Mouse (Mus musculus) granulocyte monocyte progenitor cell, adult 5-6 weeks (primary cell): ENCODE data around the gene Zbtb32. TPM values are rescaled to one million over a fixed set of nuclear protein-coding genes. Genes with fewer than 3 reads are reported as not detected.

Source experiments
- ATAC-seq: replicated peaks from 2 replicates; pipeline ENCODE4 v1.8.0; 2016; ENCODE audit warnings: mild to moderate bottlenecking, moderate TSS enrichment, inconsistent platforms; ENCODE audit not compliant: poor library complexity, severe bottlenecking
- total RNA-seq, 2 experiments: library from RNA; stranded (forward) in 1 of 2; stranded (reverse) in 1 of 2; fragments of 200-712, 200-1000 nt in 1 of 2; fragments of >200 nt in 1 of 2; fragmentation: Nextera tagmentation in 1 of 2; gene quantifications; 2 replicates each; pipeline ENCODE4 v1.2.3; 2014 to 2017

The Zbtb32 gene
- total RNA-seq, 2 experiments from 2014 or later, result not detected

GRCm38 (mm10) chr7:30551445-30552101, 47.1 kb downstream of the Zbtb32 start:
- ATAC-seq, result peak; percentile 47

- ATAC-seq, result no peak
Observed at GRCm38 (mm10) chr7:30550603-30551002, 48.1 kb downstream of the Zbtb32 start.

DNA sequence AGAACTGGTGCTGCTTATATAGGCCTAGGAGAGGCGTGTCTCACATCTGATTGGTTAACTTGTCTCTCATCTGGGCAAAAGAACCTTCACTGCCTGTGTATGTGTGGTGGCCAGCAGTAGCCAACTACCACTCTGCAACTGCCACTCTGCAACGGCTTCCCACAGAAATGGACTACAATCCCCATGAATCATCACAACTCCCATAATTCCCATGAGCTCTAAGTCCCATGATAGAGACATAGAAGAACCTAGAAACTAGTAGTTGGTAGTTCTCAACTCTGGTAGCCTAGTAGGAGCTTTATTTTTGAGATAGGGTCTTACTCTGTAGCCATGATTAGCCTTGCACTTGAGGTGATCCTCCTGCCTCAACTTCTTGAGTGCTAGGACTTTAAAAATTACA, 48.8 kb downstream of the Zbtb32 start:
- no peak for ATAC-seq

DNA sequence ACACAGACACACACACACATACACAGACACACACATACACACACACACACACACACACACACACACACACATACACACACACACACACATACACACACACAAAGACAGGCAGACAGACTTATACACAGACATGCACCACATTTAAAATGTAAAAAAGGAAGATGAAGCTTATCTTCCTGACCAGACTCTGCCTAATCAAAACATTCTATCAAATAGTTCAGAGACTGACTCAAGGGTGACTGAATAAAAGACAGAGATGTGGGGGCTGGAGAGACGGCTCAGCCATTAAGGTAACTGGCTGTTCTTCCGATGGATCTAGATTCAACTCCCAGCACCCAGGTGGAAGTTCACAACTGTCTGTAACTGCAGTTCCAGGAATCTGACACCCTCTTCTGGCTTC, 54.4 kb downstream of the Zbtb32 start:
- no peak for ATAC-seq

DNA sequence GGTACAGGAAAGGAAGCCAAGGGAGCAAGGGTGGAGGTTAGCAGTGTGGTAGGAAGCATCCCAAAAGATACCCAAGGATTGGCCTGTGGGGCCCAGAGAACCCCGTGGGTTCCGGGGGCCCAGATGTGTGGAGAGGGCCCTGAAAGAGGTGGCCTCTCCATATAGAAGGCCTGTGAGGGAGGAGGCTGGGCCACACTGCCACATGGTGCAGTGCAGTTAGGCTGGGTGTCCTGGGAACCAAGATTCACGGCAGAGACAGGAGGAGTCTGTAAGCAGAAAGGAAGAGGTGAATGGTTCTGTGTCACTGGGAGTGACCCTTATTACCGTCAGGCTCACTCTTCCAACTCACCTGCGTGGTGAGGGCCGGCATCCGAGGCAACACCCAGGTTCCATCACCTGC, 58.1 kb downstream of the Zbtb32 start:
- no peak for ATAC-seq

Other genes with a start within 250 kb of the Zbtb32 start
Only the 30 nearest of the 31 such genes appear.
- gene Tyrobp, start 185.1 kb downstream of the Zbtb32 start, total RNA-seq (2014; fragmentation: Nextera tagmentation), result 665 and 703 TPM in 2 replicates
- 270 and 287 TPM in 2 replicates for gene Tyrobp, start 185.1 kb downstream of the Zbtb32 start, total RNA-seq (2017)
- 64.6 and 70.7 TPM in 2 replicates for gene Hcst, start 179.1 kb downstream of the Zbtb32 start, total RNA-seq (2014; fragmentation: Nextera tagmentation)
- gene Hcst, start 179.1 kb downstream of the Zbtb32 start, total RNA-seq (2017), result 9.0 and 31.6 TPM in 2 replicates
- gene Nfkbid, start 177.2 kb downstream of the Zbtb32 start, total RNA-seq (2014; fragmentation: Nextera tagmentation), result 16.0 and 16.3 TPM in 2 replicates
- 6.8 and 15.1 TPM in 2 replicates for gene Nfkbid, start 177.2 kb downstream of the Zbtb32 start, total RNA-seq (2017)
- not detected in 2 replicates for gene Aplp1, start 153.4 kb downstream of the Zbtb32 start, total RNA-seq (2014; fragmentation: Nextera tagmentation)
- not detected in 2 replicates for gene Aplp1, start 153.4 kb downstream of the Zbtb32 start, total RNA-seq (2017)
- gene Kirrel2, start 141.2 kb downstream of the Zbtb32 start, total RNA-seq (2014; fragmentation: Nextera tagmentation), result not detected in 2 replicates
- not detected in 2 replicates for gene Kirrel2, start 141.2 kb downstream of the Zbtb32 start, total RNA-seq (2017)
- gene Nphs1, start 140.6 kb downstream of the Zbtb32 start, total RNA-seq (2014; fragmentation: Nextera tagmentation), result not detected in 2 replicates
- gene Nphs1, start 140.6 kb downstream of the Zbtb32 start, total RNA-seq (2017), result 0.56 and 0.57 TPM in 2 replicates
- 2.2 TPM in 1 of 2 replicates, not detected in the other for gene Prodh2, start 105.3 kb downstream of the Zbtb32 start, total RNA-seq (2014; fragmentation: Nextera tagmentation)
- gene Prodh2, start 105.3 kb downstream of the Zbtb32 start, total RNA-seq (2017), result not detected in 2 replicates
- 7.0 and 8.6 TPM in 2 replicates for gene Arhgap33, start 63.8 kb downstream of the Zbtb32 start, total RNA-seq (2014; fragmentation: Nextera tagmentation)
- gene Arhgap33, start 63.8 kb downstream of the Zbtb32 start, total RNA-seq (2017), result 3.7 and 3.8 TPM in 2 replicates
- gene Hspb6, start 46.7 kb downstream of the Zbtb32 start, total RNA-seq (2014; fragmentation: Nextera tagmentation), result 3.8 and 14.9 TPM in 2 replicates
- gene Hspb6, start 46.7 kb downstream of the Zbtb32 start, total RNA-seq (2017), result 3.6 and 3.9 TPM in 2 replicates
- 7.3 and 15.8 TPM in 2 replicates for gene Proser3, start 46.6 kb downstream of the Zbtb32 start, total RNA-seq (2014; fragmentation: Nextera tagmentation)
- 2.8 and 9.2 TPM in 2 replicates for gene Proser3, start 46.6 kb downstream of the Zbtb32 start, total RNA-seq (2017)
- gene Lin37, start 39.1 kb downstream of the Zbtb32 start, total RNA-seq (2014; fragmentation: Nextera tagmentation), result 45.4 and 96.9 TPM in 2 replicates
- gene Lin37, start 39.1 kb downstream of the Zbtb32 start, total RNA-seq (2017), result 23.5 and 25.3 TPM in 2 replicates
- gene U2af1l4, start 35.6 kb downstream of the Zbtb32 start, total RNA-seq (2014; fragmentation: Nextera tagmentation), result 26.3 and 38.5 TPM in 2 replicates
- 58.6 and 87.2 TPM in 2 replicates for gene U2af1l4, start 35.6 kb downstream of the Zbtb32 start, total RNA-seq (2017)
- gene Gm49396, start 35.6 kb downstream of the Zbtb32 start, total RNA-seq (2014; fragmentation: Nextera tagmentation), result 5.2 and 12.5 TPM in 2 replicates
- gene Gm49396, start 35.6 kb downstream of the Zbtb32 start, total RNA-seq (2017), result 5.1 and 6.3 TPM in 2 replicates
- gene Psenen, start 35.3 kb downstream of the Zbtb32 start, total RNA-seq (2014; fragmentation: Nextera tagmentation), result 218 and 221 TPM in 2 replicates
- gene Psenen, start 35.3 kb downstream of the Zbtb32 start, total RNA-seq (2017), result 156 and 184 TPM in 2 replicates
- gene Igflr1, start 33.5 kb downstream of the Zbtb32 start, total RNA-seq (2014; fragmentation: Nextera tagmentation), result 4.9 and 10.6 TPM in 2 replicates
- 0.34 TPM in 1 of 2 replicates, not detected in the other for gene Igflr1, start 33.5 kb downstream of the Zbtb32 start, total RNA-seq (2017)
- 48.1 and 64.3 TPM in 2 replicates for gene Kmt2b, start 10.2 kb downstream of the Zbtb32 start, total RNA-seq (2014; fragmentation: Nextera tagmentation)
- gene Kmt2b, start 10.2 kb downstream of the Zbtb32 start, total RNA-seq (2017), result 5.9 and 9.5 TPM in 2 replicates
- gene Upk1a, start 13.9 kb upstream of the Zbtb32 start, total RNA-seq (2014; fragmentation: Nextera tagmentation), result 3.4 TPM in 1 of 2 replicates, not detected in the other
- gene Upk1a, start 13.9 kb upstream of the Zbtb32 start, total RNA-seq (2017), result not detected in 2 replicates
- gene Cox6b1, start 27.2 kb upstream of the Zbtb32 start, total RNA-seq (2014; fragmentation: Nextera tagmentation), result 436 and 560 TPM in 2 replicates
- 470 and 484 TPM in 2 replicates for gene Cox6b1, start 27.2 kb upstream of the Zbtb32 start, total RNA-seq (2017)
- gene Etv2, start 36.9 kb upstream of the Zbtb32 start, total RNA-seq (2014; fragmentation: Nextera tagmentation), result not detected in 2 replicates
- gene Etv2, start 36.9 kb upstream of the Zbtb32 start, total RNA-seq (2017), result not detected in 2 replicates
- 45.7 and 57.1 TPM in 2 replicates for gene Rbm42, start 51.4 kb upstream of the Zbtb32 start, total RNA-seq (2014; fragmentation: Nextera tagmentation)
- gene Rbm42, start 51.4 kb upstream of the Zbtb32 start, total RNA-seq (2017), result 38.3 and 48.0 TPM in 2 replicates
- gene Haus5, start 66.1 kb upstream of the Zbtb32 start, total RNA-seq (2014; fragmentation: Nextera tagmentation), result 39.1 and 43.7 TPM in 2 replicates
- gene Haus5, start 66.1 kb upstream of the Zbtb32 start, total RNA-seq (2017), result 18.4 and 33.2 TPM in 2 replicates
- gene Pmis2, start 72.7 kb upstream of the Zbtb32 start, total RNA-seq (2014; fragmentation: Nextera tagmentation), result not detected in 2 replicates
- gene Pmis2, start 72.7 kb upstream of the Zbtb32 start, total RNA-seq (2017), result not detected in 2 replicates
- not detected in 2 replicates for gene 2200002J24Rik, start 100.0 kb upstream of the Zbtb32 start, total RNA-seq (2014; fragmentation: Nextera tagmentation)
- not detected in 2 replicates for gene 2200002J24Rik, start 100.0 kb upstream of the Zbtb32 start, total RNA-seq (2017)
- 1.5 TPM in 1 of 2 replicates, not detected in the other for gene Atp4a, start 113.3 kb upstream of the Zbtb32 start, total RNA-seq (2014; fragmentation: Nextera tagmentation)
- 0.22 and 3.5 TPM in 2 replicates for gene Atp4a, start 113.3 kb upstream of the Zbtb32 start, total RNA-seq (2017)
- gene Tmem147, start 130.6 kb upstream of the Zbtb32 start, total RNA-seq (2014; fragmentation: Nextera tagmentation), result 160 and 219 TPM in 2 replicates
- 71.5 and 106 TPM in 2 replicates for gene Tmem147, start 130.6 kb upstream of the Zbtb32 start, total RNA-seq (2017)
- gene Gapdhs, start 144.8 kb upstream of the Zbtb32 start, total RNA-seq (2014; fragmentation: Nextera tagmentation), result not detected in 2 replicates
- not detected in 2 replicates for gene Gapdhs, start 144.8 kb upstream of the Zbtb32 start, total RNA-seq (2017)
- 2.4 and 3.7 TPM in 2 replicates for gene Sbsn, start 152.6 kb upstream of the Zbtb32 start, total RNA-seq (2014; fragmentation: Nextera tagmentation)
- 1.2 TPM in 1 of 2 replicates, not detected in the other for gene Sbsn, start 152.6 kb upstream of the Zbtb32 start, total RNA-seq (2017)
- 68.4 and 69.3 TPM in 2 replicates for gene Dmkn, start 164.8 kb upstream of the Zbtb32 start, total RNA-seq (2014; fragmentation: Nextera tagmentation)
- 81.3 and 133 TPM in 2 replicates for gene Dmkn, start 164.8 kb upstream of the Zbtb32 start, total RNA-seq (2017)
- gene Krtdap, start 189.0 kb upstream of the Zbtb32 start, total RNA-seq (2014; fragmentation: Nextera tagmentation), result not detected in 2 replicates
- gene Krtdap, start 189.0 kb upstream of the Zbtb32 start, total RNA-seq (2017), result not detected in 2 replicates
- 6.5 and 17.9 TPM in 2 replicates for gene Ffar2, start 224.9 kb upstream of the Zbtb32 start, total RNA-seq (2014; fragmentation: Nextera tagmentation)
- 23.4 and 26.4 TPM in 2 replicates for gene Ffar2, start 224.9 kb upstream of the Zbtb32 start, total RNA-seq (2017)